Mouse (Mus musculus): Measurements from ENCODE around the gene Traip.
"Not testable (repeated sequence)": the region's sequence is repeated elsewhere in the genome, so short reads cannot be mapped to it uniquely, and the experiment has no call there.

The Traip gene

DNA sequence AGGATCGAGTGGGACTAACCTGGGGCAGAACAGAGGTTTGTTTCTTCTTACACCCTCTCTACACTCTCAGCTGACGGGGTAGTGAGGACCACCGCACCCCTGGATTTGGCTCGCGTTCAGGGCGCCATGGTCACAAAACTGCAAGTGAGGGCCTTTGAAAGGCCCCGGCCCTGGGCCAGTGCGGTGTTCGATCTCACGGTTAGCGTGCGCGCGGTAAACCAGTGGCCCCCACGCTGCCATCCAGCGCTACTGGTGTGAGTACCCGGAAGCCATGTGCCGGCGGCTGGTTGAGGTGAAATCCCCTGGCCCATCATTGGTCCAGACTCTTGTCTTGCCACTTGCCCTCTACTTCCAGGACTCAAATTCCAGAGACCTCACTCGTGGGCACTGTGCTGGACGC lies 45.6 kb downstream of the Traip start:
- no peak for DNase-seq (ENCODE audit: extremely low read depth, insufficient read length, low spot score)

DNA sequence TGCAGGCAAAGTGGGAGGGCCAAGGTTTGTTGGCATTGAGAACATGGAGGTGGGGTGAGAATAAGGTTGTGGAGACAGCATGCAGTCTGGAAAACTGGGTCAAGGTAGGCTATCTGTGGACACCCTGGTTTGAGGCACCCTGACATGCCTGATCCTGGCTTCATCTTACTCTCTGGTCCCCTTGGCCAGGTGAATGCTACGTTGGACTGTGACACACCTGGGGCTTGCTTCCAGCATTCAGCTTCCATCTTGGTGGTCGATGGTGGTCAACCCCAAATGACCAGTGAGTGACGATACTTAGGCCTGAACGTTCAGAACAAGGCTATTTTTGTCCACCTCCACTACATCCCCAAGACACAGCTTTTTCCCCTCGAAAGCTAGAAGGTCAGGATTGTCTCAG lies 46.1 kb downstream of the Traip start, which contains the start of gene Gm20662:
Gm20662 (plus strand) TSS at position 301 of the 400 bp plus-strand sequence.
- DNase-seq (ENCODE audit: extremely low read depth, insufficient read length, low spot score): no peak

DNA sequence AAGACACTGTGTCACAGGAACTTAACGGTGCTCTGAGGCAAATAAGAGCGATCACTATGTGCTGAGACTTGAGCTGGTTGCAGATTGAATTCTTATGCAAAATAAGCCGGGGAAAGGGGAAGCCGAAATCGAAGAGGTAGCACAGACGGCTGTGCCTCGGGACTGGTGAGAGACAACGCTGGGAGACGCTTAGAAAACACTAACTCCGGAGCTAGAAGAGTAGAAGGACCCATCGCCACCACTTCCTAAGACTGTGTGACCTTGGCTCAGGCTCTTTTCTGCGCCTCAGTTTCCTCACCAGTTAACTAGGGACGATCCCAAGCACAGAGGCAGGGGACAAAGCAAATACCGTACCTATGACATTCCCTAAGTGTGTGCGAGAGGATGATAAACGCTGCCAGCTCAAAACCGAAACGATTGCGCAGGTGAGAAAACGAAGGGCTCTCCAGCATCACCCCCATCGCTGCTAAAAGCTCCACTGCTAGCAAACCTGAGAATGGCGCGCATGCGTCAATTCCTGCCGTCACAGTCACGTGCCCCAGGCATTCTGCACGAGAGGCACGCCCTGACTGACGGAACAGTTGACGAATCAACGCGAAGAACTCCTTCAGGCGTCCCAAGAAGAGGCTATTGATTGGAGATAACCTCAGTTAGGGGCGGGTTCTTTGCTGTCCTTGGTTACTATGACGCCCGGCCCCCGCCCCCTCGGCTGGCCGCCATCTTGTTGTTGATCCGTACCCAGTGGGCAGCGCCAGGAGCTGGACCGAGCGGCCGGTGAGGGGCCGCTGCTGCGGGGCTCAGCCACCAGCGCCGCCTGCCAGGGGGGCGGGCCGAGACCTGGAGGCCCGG lies 52.2 kb downstream of the Traip start, which contains the start of gene Ip6k1:
Ip6k1 (plus strand) TSS at position 580 of the 849 bp plus-strand sequence.
- peak; percentile 96 for DNase-seq (ENCODE audit: extremely low read depth, insufficient read length, low spot score)

GRCm38 (mm10) chr9:108002778-108003530 lies 53.0 kb downstream of the Traip start:
- DNase-seq (ENCODE audit: extremely low read depth, insufficient read length, low spot score): no peak

- no peak for DNase-seq (ENCODE audit: extremely low read depth, insufficient read length, low spot score)
Measured at GRCm38 (mm10) chr9:108003531-108003890, 53.6 kb downstream of the Traip start.

- no peak for DNase-seq (ENCODE audit: extremely low read depth, insufficient read length, low spot score)
Measured at GRCm38 (mm10) chr9:108008041-108008440, 58.1 kb downstream of the Traip start.

GRCm38 (mm10) chr9:108010385-108010784 lies 60.4 kb downstream of the Traip start:
- DNase-seq (ENCODE audit: extremely low read depth, insufficient read length, low spot score): peak; percentile 18

GRCm38 (mm10) chr9:108013577-108013976 lies 63.6 kb downstream of the Traip start:
- not testable (repeated sequence) for DNase-seq (ENCODE audit: extremely low read depth, insufficient read length, low spot score)

DNA sequence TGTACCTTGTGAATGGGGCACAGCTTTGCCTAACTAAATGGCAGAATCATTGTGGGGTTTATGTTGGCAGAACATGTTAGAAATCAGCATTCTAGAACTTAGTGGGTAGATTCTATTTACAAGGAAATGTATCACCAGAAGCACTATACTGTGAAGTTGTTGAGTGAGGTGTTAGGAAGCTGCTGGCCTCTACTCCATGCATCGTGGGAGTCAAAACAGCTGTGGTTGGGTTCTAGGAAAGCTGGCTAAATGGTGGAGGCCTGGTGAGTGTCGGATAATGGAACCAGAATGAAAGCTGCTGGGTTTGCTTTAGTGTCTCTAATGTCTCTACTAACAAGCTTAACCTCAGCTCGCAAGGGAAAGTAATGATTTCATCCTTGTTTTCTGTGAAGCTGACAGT lies 67.2 kb downstream of the Traip start:
- no peak for DNase-seq (ENCODE audit: extremely low read depth, insufficient read length, low spot score)

DNA sequence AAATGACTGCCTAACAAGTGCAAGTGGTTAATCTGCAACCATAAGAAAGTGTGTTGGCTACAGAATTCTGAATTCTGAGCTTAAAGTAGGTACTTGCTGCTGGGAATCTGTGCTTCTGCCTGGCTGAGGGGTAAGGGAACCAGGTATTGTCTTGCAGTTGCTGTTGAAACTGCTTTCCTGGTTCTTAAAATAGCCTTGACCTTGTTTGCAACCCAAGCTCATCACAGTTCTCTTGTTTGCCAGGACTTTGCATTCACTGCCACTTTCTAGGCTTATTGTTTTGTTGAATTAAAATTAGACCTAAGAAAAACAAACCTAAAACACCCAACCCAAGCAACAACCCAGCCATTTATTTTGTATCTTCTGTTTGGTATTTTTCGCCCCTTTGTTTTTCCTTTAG lies 70.8 kb downstream of the Traip start:
- DNase-seq (ENCODE audit: extremely low read depth, insufficient read length, low spot score): no peak

All from 3134 (cell line).